Mouse (Mus musculus): Measurements from ENCODE around the gene Sptbn4. TPM values are rescaled to one million over a fixed set of nuclear protein-coding genes. Genes with fewer than 3 reads are reported as not detected.
A peak's percentile ranks its signal among the peaks of the same experiment; 100 is the strongest.

The Sptbn4 gene
- polyA plus RNA-seq, 1 experiment from 2014 or later, result 0.28 TPM

DNA sequence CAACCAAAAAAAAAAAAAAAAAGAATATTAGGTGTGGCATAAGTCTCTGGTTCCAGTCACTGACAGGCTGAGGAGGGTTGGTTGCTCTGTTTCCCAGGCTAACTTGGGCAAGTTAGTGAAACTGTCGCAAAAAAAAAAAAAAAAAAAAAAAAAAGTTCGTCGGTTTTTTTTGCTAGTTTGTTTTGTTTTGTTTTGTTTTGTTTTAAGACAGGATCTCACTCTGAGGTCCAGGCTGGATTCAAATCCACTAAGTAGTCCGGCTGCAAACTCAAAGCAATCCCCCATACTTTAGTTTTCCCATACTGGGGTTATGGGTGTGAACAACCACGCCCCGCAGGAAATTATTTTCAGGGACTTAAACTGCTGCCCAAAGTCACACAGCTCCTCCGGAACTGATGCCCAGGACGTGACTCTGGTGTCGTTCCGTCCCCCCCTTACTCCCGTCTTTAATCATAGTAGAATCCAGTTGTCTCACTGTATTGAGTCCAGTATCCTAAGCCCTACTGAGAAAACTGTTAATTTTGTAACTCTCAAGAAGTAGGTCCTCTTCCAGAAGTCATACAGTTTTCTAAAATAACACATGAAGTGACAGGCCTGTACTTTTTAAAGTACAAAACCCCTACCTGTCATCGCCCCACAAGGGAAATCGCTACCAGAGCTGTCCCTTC is 38.8 kb upstream of the Sptbn4 start:
- Histone ChIP-seq H3K9ac (ENCODE audit: low read depth, low read length) (peak overlapping the region; percentile 40; the same call in 1 of the 2 replicates), H3K9me3 (replicated peaks; ENCODE audit: low read length) (no peaks in the 10 kb centered on the region), H3K4me1 (replicated peaks; ENCODE audit: insufficient read depth, low read length) (peaks cover 18% of the 10 kb centered on the region; the same call in 1 of the 2 replicates), H3K4me2 (ENCODE audit: low read length) (peak overlapping the region; percentile 85), H3K27me3 (ENCODE audit: insufficient read depth, low read length) (no peaks in the 10 kb centered on the region), H3K4me3 (replicated peaks; ENCODE audit: low read depth, low read length) (peak overlapping the region; percentile 61), H3K27ac (peak overlapping the region; percentile 97), H3K36me3 (ENCODE audit: insufficient read depth, low read length) (0 out of 2 replicates have a peak, but pooled peaks cover 5% of the 10 kb centered on the region)
- ATAC-seq (replicated peaks; ENCODE audit: low FRiP score, low read depth), result no peak
- TF ChIP-seq CTCF (IDR thresholded peaks at IDR 0.05; ENCODE audit: low read depth), result no peak
- no peak for DNase-seq (ENCODE audit: low spot score)
- WGBS, result under 1% methylated on average over 13 of the region's 13 CpGs

DNA sequence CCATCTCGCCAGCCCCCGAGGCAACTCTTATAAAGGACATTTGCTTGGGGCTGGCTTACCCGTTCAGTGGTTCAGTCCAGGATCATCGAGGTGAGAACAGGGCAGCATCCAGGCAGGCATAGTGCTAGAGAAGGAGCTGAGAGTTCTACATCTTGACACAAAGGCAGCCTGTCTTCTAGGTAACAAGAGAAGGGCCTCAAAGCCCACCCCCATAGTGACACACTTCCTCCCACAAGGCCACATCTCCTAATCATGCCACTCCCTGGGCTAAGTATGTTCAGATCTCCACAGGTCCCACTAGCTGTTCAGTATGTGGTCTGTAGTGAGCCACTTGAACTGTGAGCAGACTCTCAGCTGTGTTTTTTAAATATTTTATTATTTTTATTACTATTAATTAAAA is 36.4 kb upstream of the Sptbn4 start:
- no peak for ATAC-seq (replicated peaks; ENCODE audit: low FRiP score, low read depth)
- H3K27ac ChIP-seq, result no peak overlapping the region
- WGBS, result 89% methylated on average over 4 of the region's 4 CpGs
- H3K4me3 ChIP-seq (replicated peaks; ENCODE audit: low read depth, low read length), result no peak overlapping the region
- H3K9me3 ChIP-seq (replicated peaks; ENCODE audit: low read length), result no peaks in the 10 kb centered on the region
- H3K4me2 ChIP-seq (ENCODE audit: low read length), result no peak overlapping the region
- H3K4me1 ChIP-seq (replicated peaks; ENCODE audit: insufficient read depth, low read length), result 0 out of 2 replicates have a peak, but pooled peaks cover 9% of the 10 kb centered on the region
- H3K36me3 ChIP-seq (ENCODE audit: insufficient read depth, low read length), result no peaks in the 10 kb centered on the region
- H3K27me3 ChIP-seq (ENCODE audit: insufficient read depth, low read length), result no peaks in the 10 kb centered on the region
- no peak for TF ChIP-seq CTCF (IDR thresholded peaks at IDR 0.05; ENCODE audit: low read depth)
- DNase-seq (ENCODE audit: low spot score), result no peak
- no peak overlapping the region for H3K9ac ChIP-seq (ENCODE audit: low read depth, low read length)

DNA sequence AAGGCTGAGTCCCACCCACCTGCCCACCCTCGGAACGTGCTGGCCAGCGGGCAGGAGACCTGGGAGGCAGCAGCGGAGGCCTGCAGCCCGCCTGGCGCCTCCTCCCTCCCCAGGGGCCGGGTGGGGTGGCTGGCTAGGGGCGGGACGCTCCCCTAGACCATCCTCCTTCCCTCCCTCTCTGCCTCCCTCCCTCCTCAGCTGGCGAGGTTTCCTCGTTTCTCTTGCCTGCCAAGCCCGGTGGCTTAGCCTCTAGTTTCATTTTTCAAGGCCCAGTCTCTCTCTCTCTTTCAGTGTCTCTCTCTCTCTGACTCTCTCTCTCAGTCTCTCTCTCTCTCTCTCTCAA is 34.1 kb upstream of the Sptbn4 start:
- no peaks in the 10 kb centered on the region for H3K9me3 ChIP-seq (replicated peaks; ENCODE audit: low read length)
- TF ChIP-seq CTCF (IDR thresholded peaks at IDR 0.05; ENCODE audit: low read depth), result no peak
- H3K4me3 ChIP-seq (replicated peaks; ENCODE audit: low read depth, low read length), result peak overlapping the region; percentile 29
- DNase-seq (ENCODE audit: low spot score), result peak; percentile 94
- peak overlapping the region; percentile 85 for H3K27ac ChIP-seq
- ATAC-seq (replicated peaks; ENCODE audit: low FRiP score, low read depth), result peak; percentile 95
- H3K36me3 ChIP-seq (ENCODE audit: insufficient read depth, low read length), result no peaks in the 10 kb centered on the region
- no peaks in the 10 kb centered on the region for H3K27me3 ChIP-seq (ENCODE audit: insufficient read depth, low read length)
- under 1% methylated on average over 8 of the region's 12 CpGs for WGBS
- peak overlapping the region; percentile 46 for H3K9ac ChIP-seq (ENCODE audit: low read depth, low read length)
- peaks cover 9% of the 10 kb centered on the region; the same call in 1 of the 2 replicates for H3K4me1 ChIP-seq (replicated peaks; ENCODE audit: insufficient read depth, low read length)
- peak overlapping the region; percentile 59 for H3K4me2 ChIP-seq (ENCODE audit: low read length)

DNA sequence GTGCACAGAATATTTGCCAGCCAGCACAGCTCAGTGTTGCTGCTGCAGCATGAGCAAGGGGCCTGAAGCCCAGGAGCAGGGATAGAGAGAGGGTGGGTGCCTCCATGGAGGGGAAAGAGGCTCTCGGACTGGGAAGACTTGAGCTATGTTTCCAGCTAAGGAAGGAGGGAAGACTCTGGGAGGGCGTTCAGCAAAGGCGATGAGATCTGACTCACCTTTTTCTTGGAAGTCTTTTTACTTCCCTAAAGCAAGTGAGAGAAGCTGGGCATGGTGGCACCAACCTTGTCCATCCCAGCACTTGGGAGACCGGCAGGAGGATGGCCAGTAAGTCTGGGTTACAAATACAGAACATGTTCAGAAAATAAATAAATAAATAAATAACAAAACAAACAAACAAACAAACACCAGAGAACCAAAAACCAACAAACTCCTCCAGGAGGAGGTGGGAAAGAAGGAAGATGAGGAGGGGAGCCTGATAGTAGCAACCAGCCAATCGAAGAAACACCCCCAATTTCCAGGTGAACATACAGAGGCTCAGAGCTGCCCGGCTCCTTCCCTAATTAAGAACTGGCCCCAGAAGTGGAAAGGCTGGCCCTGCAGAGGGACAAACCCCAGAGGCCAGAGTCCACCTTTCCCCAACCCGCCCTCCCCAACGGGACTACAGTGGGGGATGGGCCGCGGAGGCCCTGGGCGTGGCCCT is 33.6 kb upstream of the Sptbn4 start:
- ATAC-seq (replicated peaks; ENCODE audit: low FRiP score, low read depth) (no peak), DNase-seq (ENCODE audit: low spot score) (no peak)
- Histone ChIP-seq H3K4me1 (replicated peaks; ENCODE audit: insufficient read depth, low read length) (peaks cover 9% of the 10 kb centered on the region; the same call in 1 of the 2 replicates), H3K9ac (ENCODE audit: low read depth, low read length) (peak overlapping the region; percentile 46), H3K27me3 (ENCODE audit: insufficient read depth, low read length) (no peaks in the 10 kb centered on the region), H3K9me3 (replicated peaks; ENCODE audit: low read length) (no peaks in the 10 kb centered on the region), H3K27ac (peak overlapping the region; percentile 85), H3K4me3 (replicated peaks; ENCODE audit: low read depth, low read length) (peak overlapping the region; percentile 29), H3K4me2 (ENCODE audit: low read length) (peak overlapping the region; percentile 59), H3K36me3 (ENCODE audit: insufficient read depth, low read length) (peaks cover 1% of the 10 kb centered on the region; the same call in 1 of the 2 replicates)
- no peak for TF ChIP-seq CTCF (IDR thresholded peaks at IDR 0.05; ENCODE audit: low read depth)
- 12% methylated on average over 11 of the region's 11 CpGs for WGBS

DNA sequence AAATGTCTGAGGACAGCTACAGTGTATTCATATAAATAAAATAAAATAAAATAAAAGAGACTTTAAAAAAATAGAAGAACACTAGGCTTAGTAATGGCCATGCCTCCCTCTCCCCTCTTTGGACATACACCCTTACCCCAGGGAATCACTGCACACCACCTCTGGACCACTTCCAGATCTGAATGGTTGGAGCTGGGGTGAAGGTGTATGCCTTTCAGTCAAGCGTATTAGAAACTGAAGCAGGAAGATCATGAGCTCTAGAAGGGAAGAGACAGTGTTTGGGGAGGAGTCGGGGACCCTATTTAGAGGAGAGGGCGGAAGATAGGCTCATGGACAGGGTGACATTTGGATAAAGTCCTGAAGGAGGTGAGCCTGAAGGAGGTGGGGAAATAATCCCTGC is 33.0 kb upstream of the Sptbn4 start:
- Histone ChIP-seq H3K4me3 (replicated peaks; ENCODE audit: low read depth, low read length) (peak overlapping the region; percentile 29; the same call in 1 of the 2 replicates), H3K27ac (peak overlapping the region; percentile 85), H3K36me3 (ENCODE audit: insufficient read depth, low read length) (peaks cover 5% of the 10 kb centered on the region; the same call in 1 of the 2 replicates), H3K27me3 (ENCODE audit: insufficient read depth, low read length) (no peaks in the 10 kb centered on the region), H3K9ac (ENCODE audit: low read depth, low read length) (no peak overlapping the region), H3K9me3 (replicated peaks; ENCODE audit: low read length) (no peaks in the 10 kb centered on the region), H3K4me2 (ENCODE audit: low read length) (peak overlapping the region; percentile 59), H3K4me1 (replicated peaks; ENCODE audit: insufficient read depth, low read length) (peaks cover 6% of the 10 kb centered on the region; the same call in 1 of the 2 replicates)
- WGBS, result 65% methylated on average over 3 of the region's 3 CpGs
- no peak for TF ChIP-seq CTCF (IDR thresholded peaks at IDR 0.05; ENCODE audit: low read depth)
- DNase-seq (ENCODE audit: low spot score) (no peak), ATAC-seq (replicated peaks; ENCODE audit: low FRiP score, low read depth) (no peak)

DNA sequence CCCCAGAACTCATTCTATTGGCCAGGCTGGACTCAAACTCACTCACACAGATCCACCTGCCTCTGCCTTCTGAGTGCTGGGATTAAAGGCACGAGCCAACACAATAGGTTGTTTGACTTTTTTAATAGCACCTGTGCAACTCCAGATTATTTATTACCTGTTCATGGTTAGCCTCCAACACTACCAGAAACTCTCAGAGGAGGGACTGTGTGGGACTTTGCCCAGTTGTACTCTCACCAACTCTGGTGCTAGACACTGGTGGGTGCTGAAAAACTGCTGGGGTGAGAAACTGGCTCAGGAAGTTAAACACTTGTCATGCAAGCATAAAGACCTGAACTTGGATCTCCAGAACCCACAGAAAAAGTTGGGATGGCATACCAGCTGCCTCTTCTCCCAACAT is 32.3 kb upstream of the Sptbn4 start:
- 50% methylated on average over 1 of the region's 1 CpGs for WGBS
- DNase-seq (ENCODE audit: low spot score), result peak; percentile 6

More for the DNA sequence above, 32.3 kb upstream of the Sptbn4 start:
- Histone ChIP-seq H3K27ac (peak overlapping the region; percentile 85; the same call in 1 of the 2 replicates), H3K36me3 (ENCODE audit: insufficient read depth, low read length) (peaks cover 5% of the 10 kb centered on the region; the same call in 1 of the 2 replicates), H3K4me1 (replicated peaks; ENCODE audit: insufficient read depth, low read length) (peaks cover 6% of the 10 kb centered on the region), H3K4me2 (ENCODE audit: low read length) (no peak overlapping the region), H3K27me3 (ENCODE audit: insufficient read depth, low read length) (no peaks in the 10 kb centered on the region), H3K9ac (ENCODE audit: low read depth, low read length) (no peak overlapping the region), H3K4me3 (replicated peaks; ENCODE audit: low read depth, low read length) (no peak overlapping the region), H3K9me3 (replicated peaks; ENCODE audit: low read length) (no peaks in the 10 kb centered on the region)
- ATAC-seq (replicated peaks; ENCODE audit: low FRiP score, low read depth), result 0 out of 2 replicates have a peak, but pooled peaks have one; percentile 12
- TF ChIP-seq CTCF (IDR thresholded peaks at IDR 0.05; ENCODE audit: low read depth), result no peak

Measured in kidney, postnatal 0 days (tissue).